Mouse (Mus musculus) limb, embryonic 11.5 days (tissue): ENCODE results near the gene Gdf3. TPM values are rescaled to one million over a fixed set of nuclear protein-coding genes. Genes with fewer than 3 reads are reported as not detected.

ENCODE experiments used
- ATAC-seq: fragments of 200-750 bp; cut with Nextera tagmentation; 2 replicates; pipeline ENCODE4 v1.8.0; 2017; ENCODE audit warnings: low read depth; ENCODE audit not compliant: insufficient number of reproducible peaks, low FRiP score, low TSS enrichment
- DNase-seq: peaks from one replicate; pipeline ENCODE4 v3.0.0-alpha.2; 2015; ENCODE audit warnings: low spot score
- H3K27ac ChIP-seq: fragments of 300-500 bp; sonication (generic); replicated peaks from 2 replicates; pipeline ENCODE4 v1.5.1; 2014; ENCODE audit warnings: low read depth, mild to moderate bottlenecking, low read length
- H3K27me3 ChIP-seq: fragments of 300-500 bp; sonication (generic); 2 replicates; pipeline ENCODE4 v1.6.1; 2014; ENCODE audit warnings: mild to moderate bottlenecking, low read length, mixed read lengths; ENCODE audit not compliant: control insufficient read depth, insufficient read depth
- H3K36me3 ChIP-seq: fragments of 300-500 bp; sonication (generic); 2 replicates; pipeline ENCODE4 v1.6.1; 2014; ENCODE audit warnings: mild to moderate bottlenecking, low read length, moderate library complexity, mixed read lengths; ENCODE audit not compliant: control insufficient read depth, insufficient read depth
- H3K4me1 ChIP-seq: fragments of 300-500 bp; sonication (generic); 2 replicates; pipeline ENCODE4 v1.6.1; 2014; ENCODE audit warnings: low read length, mixed read lengths; ENCODE audit not compliant: control insufficient read depth, insufficient read depth
- H3K4me2 ChIP-seq: fragments of 300-500 bp; sonication (generic); 2 replicates; pipeline ENCODE4 v1.6.1; 2014; ENCODE audit warnings: low read depth, mild to moderate bottlenecking, moderate library complexity; ENCODE audit not compliant: severe bottlenecking
- H3K4me3 ChIP-seq: fragments of 300-500 bp; sonication (generic); 2 replicates; pipeline ENCODE4 v1.5.1; 2014; ENCODE audit warnings: low read depth, low read length
- H3K9ac ChIP-seq: fragments of 300-500 bp; sonication (generic); 2 replicates; pipeline ENCODE4 v1.6.1; 2014; ENCODE audit warnings: mild to moderate bottlenecking, low read length
- H3K9me3 ChIP-seq: fragments of 300-500 bp; sonication (generic); 2 replicates; pipeline ENCODE4 v1.6.1; 2016; ENCODE audit warnings: low read length; ENCODE audit not compliant: control insufficient read depth
- WGBS: fragments of 180-500 bp; shearing (Covaris S2); extraction: QIAGEN DNeasy Blood & Tissue Kit; methylation state at CpG from one replicate; pipeline ENCODE4 v1.1.7; 2014; 5-methylcytosine and 5-hydroxymethylcytosine counted together
- polyA plus RNA-seq: library from polyadenylated mRNA; unstranded; fragments of >200 nt; fragmentation: Nextera tagmentation; extraction: Ambion mirVana; gene quantifications from 2 replicates; pipeline ENCODE4 v1.2.1, GENCODE M21; 2014

The Gdf3 gene
- polyA plus RNA-seq, 1 experiment from 2014 or later, result 0.07 TPM

- Histone ChIP-seq H3K9me3 (no peaks in the 10 kb centered on the region), H3K4me2 (peak overlapping the region; percentile 50; the same call in 1 of the 2 replicates), H3K9ac (no peak overlapping the region), H3K27me3 (no peaks in the 10 kb centered on the region), H3K4me1 (no peaks in the 10 kb centered on the region), H3K4me3 (no peak overlapping the region; the same call in 1 of the 2 replicates), H3K36me3 (no peaks in the 10 kb centered on the region), H3K27ac (no peak overlapping the region)
- ATAC-seq (no peak), DNase-seq (no peak)
- 62% methylated on average over 1 of the region's 1 CpGs for WGBS
These were observed 6.9 kb downstream of the Gdf3 start for GRCm38 (mm10) chr6:122602992-122603322.

- WGBS, result 10% methylated on average over 22 of the region's 22 CpGs
- H3K9me3 ChIP-seq, result no peaks in the 10 kb centered on the region
- H3K27me3 ChIP-seq, result no peaks in the 10 kb centered on the region
- ATAC-seq (peak; percentile 61; the same call in 1 of the 2 replicates), DNase-seq (peak; percentile 74)
- H3K4me3 ChIP-seq, result peak within 1 kb of the TSS; percentile 29
- peak within 1 kb of the TSS; percentile 48 for H3K9ac ChIP-seq
- no peaks in the 10 kb centered on the region for H3K4me1 ChIP-seq
- no peaks in the 10 kb centered on the region for H3K36me3 ChIP-seq
- peak within 1 kb of the TSS; percentile 50 for H3K4me2 ChIP-seq
- H3K27ac ChIP-seq, result no peak within 1 kb of the TSS
These were observed 7.5 kb downstream of the Gdf3 start, which contains the start of gene Apobec1 for GRCm38 (mm10) chr6:122602242-122602991. Gene Apobec1, minus strand, starts transcription at chr6:122602444.

GRCm38 (mm10) chr6:122601615-122602014, 8.3 kb downstream of the Gdf3 start:
- Histone ChIP-seq H3K36me3 (no peaks in the 10 kb centered on the region), H3K27me3 (no peaks in the 10 kb centered on the region), H3K4me1 (no peaks in the 10 kb centered on the region), H3K4me2 (peak overlapping the region; percentile 50; the same call in 1 of the 2 replicates), H3K4me3 (no peak overlapping the region; the same call in 1 of the 2 replicates), H3K9ac (no peak overlapping the region), H3K9me3 (no peaks in the 10 kb centered on the region), H3K27ac (no peak overlapping the region)
- DNase-seq, result no peak
- ATAC-seq, result no peak
- 89% methylated on average over 3 of the region's 3 CpGs for WGBS

- Histone ChIP-seq H3K36me3 (no peaks in the 10 kb centered on the region), H3K4me3 (no peak overlapping the region), H3K27me3 (no peaks in the 10 kb centered on the region), H3K9me3 (no peaks in the 10 kb centered on the region), H3K9ac (no peak overlapping the region), H3K27ac (no peak overlapping the region), H3K4me2 (no peak overlapping the region), H3K4me1 (no peaks in the 10 kb centered on the region)
- 87% methylated on average over 4 of the region's 4 CpGs for WGBS
- ATAC-seq (no peak), DNase-seq (no peak)
These were observed 8.9 kb downstream of the Gdf3 start for GRCm38 (mm10) chr6:122601031-122601430.

GRCm38 (mm10) chr6:122600066-122600646, 9.7 kb downstream of the Gdf3 start:
- Histone ChIP-seq H3K27me3 (no peaks in the 10 kb centered on the region), H3K4me3 (no peak overlapping the region), H3K9me3 (no peaks in the 10 kb centered on the region), H3K9ac (no peak overlapping the region), H3K4me2 (no peak overlapping the region), H3K4me1 (no peaks in the 10 kb centered on the region), H3K27ac (no peak overlapping the region), H3K36me3 (no peaks in the 10 kb centered on the region)
- 87% methylated on average over 7 of the region's 7 CpGs for WGBS
- no peak for DNase-seq
- no peak for ATAC-seq

- Histone ChIP-seq H3K4me2 (no peak overlapping the region), H3K27me3 (no peaks in the 10 kb centered on the region), H3K9me3 (no peaks in the 10 kb centered on the region), H3K36me3 (no peaks in the 10 kb centered on the region), H3K4me3 (no peak overlapping the region), H3K27ac (no peak overlapping the region), H3K9ac (no peak overlapping the region), H3K4me1 (no peaks in the 10 kb centered on the region)
- no peak for ATAC-seq
- no peak for DNase-seq
- 91% methylated on average over 9 of the region's 9 CpGs for WGBS
These were observed 10.7 kb downstream of the Gdf3 start for GRCm38 (mm10) chr6:122599054-122599737.

GRCm38 (mm10) chr6:122598436-122598835, 11.5 kb downstream of the Gdf3 start:
- ATAC-seq (no peak), DNase-seq (no peak)
- no peak overlapping the region for H3K9ac ChIP-seq
- 93% methylated on average over 6 of the region's 6 CpGs for WGBS
- no peaks in the 10 kb centered on the region for H3K9me3 ChIP-seq
- H3K4me2 ChIP-seq, result no peak overlapping the region
- no peaks in the 10 kb centered on the region for H3K4me1 ChIP-seq
- no peak overlapping the region for H3K4me3 ChIP-seq
- no peaks in the 10 kb centered on the region for H3K36me3 ChIP-seq
- H3K27me3 ChIP-seq, result no peaks in the 10 kb centered on the region
- H3K27ac ChIP-seq, result no peak overlapping the region

- ATAC-seq, result no peak
- Histone ChIP-seq H3K4me1 (no peaks in the 10 kb centered on the region), H3K9me3 (no peaks in the 10 kb centered on the region), H3K27me3 (no peaks in the 10 kb centered on the region), H3K27ac (no peak overlapping the region), H3K36me3 (no peaks in the 10 kb centered on the region), H3K4me2 (no peak overlapping the region), H3K9ac (no peak overlapping the region), H3K4me3 (no peak overlapping the region)
- WGBS, result 96% methylated on average over 4 of the region's 4 CpGs
- no peak for DNase-seq
These were observed 11.9 kb downstream of the Gdf3 start for GRCm38 (mm10) chr6:122598014-122598413.
